Mouse (Mus musculus) spleen, postnatal 10 days (tissue): Measurements from ENCODE around the gene Pam16.
"Not testable (repeated sequence)": the region's sequence is repeated elsewhere in the genome, so short reads cannot be mapped to it uniquely, and the experiment has no call there.

Experiments used
- DNase-seq, 2 experiments: peaks; one replicate each; pipeline ENCODE4 v3.0.0; 2021 to 2022; ENCODE audit warnings: low spot score in 2 of 2

Gene Pam16

DNA sequence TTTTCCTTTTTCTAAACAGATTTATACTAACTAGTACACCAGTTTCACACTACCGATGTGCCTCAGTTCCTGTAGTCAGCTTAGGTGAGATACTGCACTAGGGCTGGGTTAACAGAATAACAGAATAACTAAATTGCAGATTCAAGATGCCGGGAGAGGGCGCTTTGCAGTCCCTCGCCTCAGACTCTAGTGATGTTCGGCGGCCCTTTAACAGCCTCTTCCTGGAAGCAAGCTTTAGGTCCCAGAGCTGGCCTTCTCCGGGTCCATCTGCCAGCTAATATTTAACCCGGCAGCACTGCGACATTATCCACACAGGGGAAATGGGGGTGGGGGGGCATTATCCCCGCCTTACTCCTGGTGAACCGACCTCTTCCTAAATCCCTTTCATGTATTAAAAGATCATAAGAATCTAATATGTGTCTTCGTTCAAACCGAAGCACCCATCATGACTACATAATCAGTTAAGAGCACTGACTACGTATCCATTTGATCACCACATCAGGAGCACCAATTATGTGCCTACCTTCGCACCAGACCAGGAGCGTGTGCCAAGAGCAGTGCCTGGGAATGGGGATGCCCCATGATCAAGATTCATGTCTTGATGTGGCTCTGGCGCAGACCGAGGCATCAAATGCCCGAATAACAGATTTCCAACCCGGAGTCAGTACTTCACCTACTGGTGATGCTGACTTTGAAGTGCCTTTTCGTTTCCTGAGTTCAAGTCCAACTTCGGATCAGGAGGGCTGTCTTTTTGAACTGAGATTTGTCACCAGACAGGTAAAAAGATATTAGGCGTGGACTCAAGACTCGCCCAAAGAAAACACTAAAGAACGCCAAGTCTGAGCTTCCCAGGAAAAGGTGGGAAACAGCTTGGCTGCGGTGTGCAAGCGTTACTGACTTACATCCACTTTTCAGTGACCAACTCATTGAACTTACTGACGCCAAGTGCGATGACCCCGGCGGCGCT, 31.6 kb downstream of the Pam16 start:
- DNase-seq = peak in 1 of 2 experiments; percentile 65

DNA sequence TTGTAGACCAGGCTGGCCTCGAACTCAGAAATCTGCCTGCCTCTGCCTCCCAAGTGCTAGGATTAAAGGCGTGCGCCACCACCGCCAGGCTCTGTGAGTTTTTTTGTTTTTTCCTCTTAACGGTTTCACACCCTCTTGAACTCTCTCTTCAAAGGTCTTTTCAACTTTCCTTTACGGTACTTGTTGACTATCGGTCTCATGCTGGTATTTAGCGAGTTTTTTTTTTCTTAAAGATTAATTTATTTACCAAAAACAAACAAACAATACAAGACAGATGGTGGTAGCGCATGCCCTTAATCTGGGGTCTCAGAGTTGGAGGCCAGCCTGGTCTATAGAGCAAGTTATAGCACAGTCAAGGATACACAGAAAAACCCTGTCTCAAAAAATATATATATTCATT, 34.6 kb downstream of the Pam16 start:
- no peak for DNase-seq

DNA sequence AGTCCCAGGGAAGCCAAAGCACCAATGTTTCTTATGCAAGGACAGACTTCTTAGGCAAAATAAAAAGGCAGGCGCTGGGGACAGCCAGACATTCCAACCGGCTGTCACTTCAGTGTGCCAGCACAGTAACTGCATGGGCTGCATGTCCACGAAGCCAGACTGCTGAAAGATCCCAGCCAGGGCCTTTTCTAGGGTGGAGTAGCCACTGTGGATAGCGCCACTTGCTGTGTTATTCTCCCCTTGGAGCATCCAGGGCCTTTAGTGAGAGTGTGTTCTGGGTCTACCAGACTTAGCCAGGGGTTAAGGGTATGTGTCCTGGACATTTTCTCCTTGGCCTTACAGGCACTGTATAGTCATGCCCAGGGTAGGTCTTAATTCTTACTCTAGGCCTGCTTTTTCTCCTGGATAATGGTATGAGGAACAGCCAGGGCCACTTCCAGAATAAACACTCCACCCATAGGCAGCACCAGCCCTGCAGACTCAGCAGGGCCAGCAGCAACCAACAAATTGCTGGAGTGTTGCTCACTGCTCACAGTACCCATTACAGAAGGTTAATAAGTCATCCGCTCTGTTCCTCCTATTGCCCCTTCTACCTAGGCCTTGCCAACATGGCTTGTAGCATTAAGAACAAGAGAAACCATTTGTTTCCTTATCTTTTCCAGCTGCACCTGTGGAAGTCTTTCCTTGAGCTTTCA, 37.1 kb downstream of the Pam16 start:
- no peak for DNase-seq

DNA sequence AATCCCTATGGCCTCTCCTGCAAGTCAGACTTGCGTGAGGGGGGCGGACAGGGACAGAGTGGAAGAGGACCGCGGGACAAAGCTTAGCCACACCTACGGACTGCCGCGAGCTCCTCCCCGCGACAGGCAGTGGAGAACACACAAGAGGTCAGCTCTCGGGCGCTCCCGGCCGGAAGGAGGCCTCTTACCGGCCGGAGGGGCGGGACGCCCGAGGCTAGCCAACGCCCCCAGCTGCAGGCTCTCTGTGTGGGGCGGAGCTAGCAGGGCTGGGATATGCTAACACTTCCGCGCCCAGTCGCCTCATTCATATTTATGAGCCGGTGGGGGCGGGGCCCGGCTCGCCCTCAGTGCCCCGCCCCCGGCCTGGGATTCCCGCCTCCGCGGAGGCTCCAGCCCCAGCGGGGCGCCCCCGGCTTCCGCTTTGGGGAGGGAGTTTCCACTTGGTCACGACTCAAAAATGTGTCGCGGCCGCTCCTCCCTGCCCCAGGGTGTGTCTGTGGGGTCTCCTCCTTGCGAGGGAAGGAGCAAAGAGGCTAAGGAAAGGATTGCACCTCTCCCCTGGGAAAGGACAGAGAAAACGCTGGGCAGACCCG, 38.2 kb downstream of the Pam16 start:
- peak; percentile 88 to 96 for DNase-seq

DNA sequence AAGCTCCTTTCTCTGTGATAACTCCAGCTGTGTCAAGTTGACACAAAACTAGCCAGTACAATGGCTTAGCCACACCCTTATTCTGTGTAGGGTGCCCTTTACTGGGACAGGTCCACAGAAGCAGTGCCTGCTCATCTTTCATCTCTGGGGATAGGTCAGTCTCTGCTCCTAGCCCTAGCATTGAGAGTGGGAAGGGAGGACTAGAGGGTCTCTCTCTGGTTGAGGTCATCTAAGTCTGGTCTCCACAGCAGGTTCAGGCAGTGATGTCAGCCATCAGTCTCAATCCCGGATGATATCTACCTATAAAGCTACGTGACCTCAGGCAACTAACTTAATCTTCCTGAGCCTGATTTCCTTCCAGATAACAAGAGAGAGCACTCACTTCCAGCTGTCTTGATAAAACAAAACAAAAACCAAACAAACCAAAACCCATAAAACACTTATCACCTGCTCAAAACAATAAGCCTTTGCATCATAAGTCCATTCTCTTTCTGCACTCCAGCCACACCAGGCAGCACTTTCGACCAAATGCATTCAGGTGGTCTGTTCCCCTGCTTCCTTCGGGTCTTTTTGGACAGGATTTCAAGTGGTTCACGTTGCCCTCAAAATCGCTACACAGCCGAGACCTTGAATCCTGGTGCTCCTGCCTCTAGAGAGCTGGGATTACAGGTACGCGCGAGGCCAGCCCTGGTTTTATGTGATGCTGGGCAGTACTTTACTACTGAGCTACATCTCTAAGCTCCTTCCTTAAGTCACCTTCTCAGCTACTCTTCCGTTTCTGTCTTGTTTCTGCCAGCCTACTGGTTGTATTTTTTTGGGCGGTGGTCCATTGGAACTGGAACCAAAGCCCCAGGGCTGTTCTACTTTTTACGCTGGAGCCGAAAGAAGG, 38.9 kb downstream of the Pam16 start:
- no peak for DNase-seq

DNA sequence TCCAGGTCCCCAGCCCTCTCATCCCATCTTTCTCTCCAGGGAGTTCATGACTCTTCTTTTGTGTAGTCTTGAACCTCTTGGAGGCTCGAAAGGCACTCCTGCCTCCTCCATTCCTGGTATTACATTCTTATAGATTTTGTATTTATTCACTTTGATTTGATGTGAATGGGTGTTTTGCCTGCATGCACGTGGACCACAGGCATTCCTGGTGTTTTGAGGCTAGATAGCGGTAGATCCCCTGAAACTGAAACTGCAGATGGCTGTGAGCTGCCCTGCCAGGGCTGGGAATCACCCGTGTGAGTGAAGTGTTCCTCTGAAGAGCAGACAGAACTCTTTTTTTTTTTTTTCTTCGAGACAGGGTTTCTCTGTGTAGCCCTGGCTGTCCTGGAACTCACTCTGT, 40.4 kb downstream of the Pam16 start:
- no peak for DNase-seq

DNA sequence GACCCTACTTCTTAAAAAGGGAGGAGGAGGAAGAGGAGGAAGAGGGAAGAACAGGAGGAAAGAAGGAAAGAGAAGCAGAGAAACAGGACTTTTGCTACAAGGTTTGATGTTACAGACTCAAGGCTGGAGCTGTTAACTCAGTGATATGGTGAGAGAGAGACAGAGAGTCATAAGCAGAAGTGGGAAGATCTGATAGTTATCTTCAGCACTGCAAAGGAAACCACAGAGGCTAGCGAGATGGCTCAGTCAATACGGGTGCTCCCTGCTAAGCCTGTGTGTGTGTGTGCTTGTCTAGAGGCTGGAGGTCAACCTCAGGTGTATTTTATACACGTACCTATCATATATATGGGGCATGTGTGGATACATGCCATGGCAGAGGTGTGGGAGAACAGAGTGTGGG, 41.0 kb downstream of the Pam16 start:
- DNase-seq = no peak

DNA sequence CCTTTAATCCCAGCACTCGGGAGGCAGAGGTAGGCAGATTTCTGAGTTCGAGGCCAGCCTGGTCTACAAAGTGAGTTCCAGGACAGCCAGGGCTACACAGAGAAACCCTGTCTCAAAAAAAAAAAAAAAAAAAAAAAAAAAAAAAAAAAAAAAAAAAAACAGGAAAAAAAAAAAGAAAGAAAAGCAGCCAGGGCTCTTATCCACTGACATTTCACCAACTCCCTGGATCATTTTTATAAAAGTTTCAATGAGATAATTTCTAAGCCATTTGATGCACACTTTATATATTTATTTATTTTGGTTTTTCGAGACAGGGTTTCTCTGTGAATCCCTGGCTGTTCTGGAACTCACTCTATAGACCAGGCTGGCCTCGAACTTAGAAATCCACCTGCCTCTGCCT, 43.6 kb downstream of the Pam16 start:
- not testable (repeated sequence) for DNase-seq

DNA sequence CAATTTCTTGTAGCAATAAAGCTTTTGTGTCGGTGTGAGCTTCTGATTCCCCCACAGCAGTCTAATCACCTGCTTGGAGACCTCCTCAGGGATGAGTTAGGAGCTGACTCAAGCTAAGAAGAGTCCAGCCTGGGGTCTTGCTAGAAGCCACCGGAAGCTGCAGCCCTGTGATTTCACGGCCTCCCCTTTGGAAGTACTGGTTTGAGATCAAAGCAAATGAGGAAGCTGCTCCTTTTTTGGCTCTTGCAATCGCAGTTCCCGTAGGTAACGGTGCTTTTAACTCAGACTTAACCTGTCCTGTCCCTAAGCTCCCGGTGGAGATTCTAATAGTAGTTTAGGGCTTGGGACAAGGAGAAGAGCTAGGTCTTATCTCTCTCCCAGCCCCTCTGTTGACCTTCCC, 46.2 kb downstream of the Pam16 start:
- no peak for DNase-seq

DNA sequence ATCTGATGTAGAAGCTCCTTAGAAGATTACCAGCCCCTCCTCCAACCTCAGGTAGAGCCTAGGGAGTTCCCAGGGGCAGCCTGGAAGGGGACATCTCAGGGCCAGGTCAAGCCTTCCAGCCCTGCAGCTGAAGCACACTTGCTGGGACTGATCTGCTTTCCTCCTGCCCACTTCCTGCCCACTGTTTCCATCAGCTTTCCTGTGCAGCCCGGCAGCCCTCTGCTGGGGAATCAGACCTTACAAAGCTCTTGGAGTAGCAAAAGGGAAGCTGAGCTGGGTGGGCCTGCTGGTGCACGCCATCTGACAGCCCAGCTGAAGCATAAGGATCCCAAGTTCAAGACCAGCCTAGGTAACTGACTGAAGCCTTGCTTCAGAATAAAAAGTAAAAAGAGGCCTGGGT, 47.9 kb downstream of the Pam16 start:
- DNase-seq = no peak

DNA sequence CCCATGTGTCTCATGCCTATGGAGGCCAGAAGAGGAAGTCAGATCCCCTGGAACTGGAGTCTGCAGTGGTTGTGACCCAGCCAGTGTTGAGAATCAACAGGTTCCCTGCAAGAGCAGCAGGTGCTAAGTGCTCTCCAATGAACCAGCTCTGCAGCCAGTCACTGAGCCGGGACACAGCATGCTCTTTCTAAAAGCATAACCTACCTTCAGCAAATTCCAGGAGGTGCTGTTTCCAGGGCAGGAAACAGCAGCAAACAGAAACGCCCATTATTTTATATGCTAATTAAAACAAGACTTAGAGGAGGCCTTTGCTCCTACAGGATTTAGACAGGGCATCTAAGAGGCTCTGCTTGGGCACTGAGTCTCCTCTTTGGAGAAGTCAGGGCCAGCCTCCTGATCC, 48.8 kb downstream of the Pam16 start:
- DNase-seq = no peak

DNA sequence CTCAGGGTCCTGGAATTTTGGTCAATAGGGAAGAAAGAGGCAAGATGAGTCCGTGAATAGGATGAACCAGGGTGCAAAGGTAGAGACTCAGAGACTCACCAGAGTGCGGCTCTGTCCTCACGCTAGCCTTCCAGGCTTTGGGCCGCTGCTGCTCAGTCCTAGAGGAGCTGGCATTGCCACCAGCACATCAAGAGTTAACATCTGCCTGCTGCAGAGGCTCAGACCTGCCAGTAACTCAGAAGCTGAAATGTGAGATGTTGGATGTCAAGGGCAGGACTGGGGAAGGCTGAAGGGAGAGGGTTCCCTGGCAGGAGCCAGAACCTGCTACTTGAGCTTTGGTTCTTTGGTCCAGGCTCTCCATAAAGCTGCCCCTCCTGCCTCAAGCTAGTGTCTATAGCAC, 54.1 kb downstream of the Pam16 start:
- no peak for DNase-seq

DNA sequence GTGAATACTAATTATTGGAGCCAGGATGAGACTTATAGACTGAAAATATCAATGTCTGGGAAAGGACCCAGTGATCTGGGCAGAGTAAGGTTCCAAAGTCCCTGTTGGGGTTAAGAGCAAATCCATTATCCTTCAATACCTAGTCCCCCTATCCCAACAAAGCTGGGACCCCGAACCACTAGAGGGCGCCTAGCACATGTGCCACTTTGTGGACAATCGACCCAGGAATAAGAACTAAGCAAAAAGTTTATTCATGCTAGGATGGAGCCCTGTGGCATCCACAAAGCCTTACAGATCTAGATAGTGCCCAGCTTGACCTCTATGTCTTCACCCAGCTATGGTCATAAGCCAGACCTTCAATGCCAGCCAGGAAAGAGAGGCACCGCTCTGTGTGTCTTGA, 56.9 kb downstream of the Pam16 start:
- peak; percentile 66 to 87 for DNase-seq
